Mouse (Mus musculus) heart, adult 11 months (tissue): Measurements from ENCODE around the gene AW822073.

ENCODE experiments used
- DNase-seq: peaks from one replicate; pipeline ENCODE4 v3.0.0; 2022

AW822073 gene

DNA sequence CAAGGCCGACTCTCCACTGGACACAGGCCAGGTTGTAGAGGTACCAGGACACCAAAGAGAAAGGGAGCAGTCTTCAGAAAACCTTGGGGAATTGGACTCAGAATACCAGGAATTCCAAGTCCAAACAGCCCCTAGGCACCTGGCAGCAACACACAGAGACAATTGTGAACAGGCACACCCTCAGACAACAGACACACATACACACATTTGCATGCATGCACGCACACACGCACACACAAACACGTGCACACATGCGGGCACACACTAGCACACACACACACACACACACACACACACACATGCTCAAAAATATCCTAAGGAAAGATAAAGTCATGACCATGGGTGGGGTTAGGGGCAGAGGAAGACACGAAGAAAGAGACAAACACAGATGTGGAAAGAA, 4.0 kb downstream of the AW822073 start:
- peak; percentile 95 for DNase-seq

DNA sequence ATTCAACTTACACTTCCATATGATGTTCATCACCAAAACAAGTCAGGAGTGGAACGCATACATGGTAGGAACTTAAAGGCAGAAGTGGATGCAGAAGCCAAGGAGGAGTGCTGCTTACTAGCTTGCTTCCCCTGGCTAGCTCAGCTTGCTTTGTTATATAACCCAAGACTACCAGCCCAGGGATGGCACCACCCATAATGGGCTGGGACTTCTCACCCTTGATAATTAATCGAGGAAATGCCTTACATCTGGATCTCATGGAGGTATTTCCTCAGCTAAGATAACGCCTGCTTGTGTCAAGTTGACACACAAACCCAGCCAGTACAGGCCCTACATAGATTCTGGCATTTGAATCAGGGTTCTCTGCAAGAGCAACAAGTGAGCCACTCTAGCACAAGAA, 7.4 kb downstream of the AW822073 start:
- peak; percentile 95 for DNase-seq

DNA sequence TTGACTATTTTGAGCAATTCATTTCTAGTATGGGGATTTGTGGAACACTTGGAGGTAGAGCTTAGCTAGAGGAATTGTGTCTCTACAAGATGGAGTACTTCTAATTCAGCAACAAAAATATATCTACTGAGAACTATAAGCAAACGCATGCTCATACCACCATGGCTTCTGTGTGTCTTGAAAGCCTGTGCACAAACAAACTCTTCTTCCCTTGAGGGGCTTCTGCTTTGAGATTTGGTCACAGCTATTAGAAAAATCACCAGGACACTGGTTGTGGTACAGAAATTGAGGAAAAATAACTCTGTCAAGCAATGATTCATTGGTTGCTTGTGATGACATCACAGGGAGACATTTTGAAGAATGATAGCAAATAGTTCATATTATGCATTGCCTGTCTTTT, 9.4 kb downstream of the AW822073 start:
- peak; percentile 82 for DNase-seq

DNA sequence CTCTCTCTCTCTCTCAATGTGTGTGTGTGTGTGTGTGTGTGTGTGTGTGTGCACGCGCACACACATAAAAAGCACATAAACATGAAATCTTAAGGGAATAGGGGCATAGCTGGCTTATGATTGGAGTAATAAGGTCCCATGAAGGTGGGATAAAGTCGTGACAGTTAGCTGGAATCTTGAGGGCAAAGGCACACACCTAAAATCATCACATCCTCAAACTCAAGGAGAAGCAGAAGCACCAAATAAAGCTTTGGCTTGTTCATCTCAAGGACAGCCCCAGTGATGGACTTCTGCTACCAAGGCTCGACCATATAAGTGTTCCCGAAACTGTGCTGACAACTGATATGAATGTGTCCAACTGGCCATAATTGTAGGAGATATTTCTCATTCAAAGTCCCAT, 9.8 kb downstream of the AW822073 start:
- peak; percentile 86 for DNase-seq

DNA sequence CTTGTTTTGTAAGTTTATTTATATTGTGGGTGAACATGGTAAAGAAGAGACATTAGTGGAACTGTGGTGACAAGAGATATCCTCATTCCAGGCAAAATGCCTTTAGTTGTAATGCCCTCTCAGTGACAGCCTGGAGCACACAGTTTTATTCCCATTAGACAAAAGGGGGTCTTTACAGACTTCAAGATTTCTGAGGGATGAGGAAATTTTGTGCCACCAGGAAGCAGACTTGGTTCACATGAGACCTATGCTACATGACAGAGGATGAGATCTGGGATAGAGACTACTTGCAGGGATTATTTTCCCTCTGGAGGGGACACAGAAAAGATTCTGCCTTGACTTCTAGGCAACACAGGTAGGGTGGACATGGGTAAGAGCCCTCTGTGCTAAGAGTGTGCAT, 10.2 kb downstream of the AW822073 start:
- peak; percentile 79 for DNase-seq

DNA sequence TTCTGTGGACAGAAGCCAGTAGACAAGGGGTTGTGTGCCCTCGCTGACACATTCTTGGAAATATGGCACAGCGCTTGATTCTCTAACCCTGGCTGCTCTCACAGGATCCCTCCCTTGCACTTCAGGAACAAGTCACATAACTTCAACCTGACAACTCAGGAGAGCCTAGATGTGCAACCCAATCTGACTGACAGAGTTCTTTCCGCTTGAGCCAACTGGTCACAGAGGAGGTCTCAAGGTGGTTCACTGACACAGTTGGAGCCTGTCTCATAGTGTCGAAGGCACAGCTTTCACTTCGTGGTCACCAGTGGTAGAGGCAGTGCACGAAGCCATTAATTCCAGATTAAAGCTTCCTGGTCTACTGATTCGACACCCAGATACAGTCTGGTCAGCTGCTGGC, 12.5 kb downstream of the AW822073 start:
- peak; percentile 93 for DNase-seq

DNA sequence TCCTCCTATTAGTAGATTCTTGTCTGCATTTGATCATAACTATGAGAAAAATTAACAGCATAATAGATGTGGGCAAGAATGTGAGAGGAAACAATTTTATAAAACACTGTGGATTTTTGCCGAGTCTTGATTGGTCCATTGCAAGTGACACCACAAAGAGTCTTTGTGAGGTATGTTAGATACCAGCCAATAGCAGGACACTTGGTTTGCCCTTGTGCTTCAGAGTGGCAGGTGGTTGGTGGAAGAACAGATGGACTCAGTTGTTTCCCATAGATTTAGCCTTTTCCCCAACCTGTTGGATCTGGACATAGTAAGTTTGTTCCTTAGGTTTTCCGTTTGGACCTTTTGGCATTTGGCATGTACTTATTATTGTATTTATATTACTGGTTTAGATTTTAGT, 13.5 kb downstream of the AW822073 start:
- peak; percentile 85 for DNase-seq

DNA sequence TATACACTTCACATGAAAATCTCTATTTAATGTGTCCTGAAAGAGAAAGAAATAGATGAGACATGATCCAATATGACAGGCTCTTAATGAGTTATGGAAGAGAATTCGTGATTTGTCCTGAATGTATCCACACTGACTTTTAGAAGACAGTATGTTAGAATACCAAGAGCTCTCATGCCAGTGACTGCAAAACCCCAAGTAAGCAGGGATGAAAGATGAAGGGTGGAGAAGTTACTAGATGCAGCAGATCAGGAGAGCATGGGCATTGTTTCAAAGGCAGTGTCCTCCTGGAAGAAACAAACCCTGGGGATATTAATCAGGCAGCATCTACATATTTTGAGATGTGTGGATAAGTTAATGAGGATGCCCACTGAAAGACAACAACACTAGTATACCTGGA, 14.2 kb downstream of the AW822073 start:
- peak; percentile 82 for DNase-seq

DNA sequence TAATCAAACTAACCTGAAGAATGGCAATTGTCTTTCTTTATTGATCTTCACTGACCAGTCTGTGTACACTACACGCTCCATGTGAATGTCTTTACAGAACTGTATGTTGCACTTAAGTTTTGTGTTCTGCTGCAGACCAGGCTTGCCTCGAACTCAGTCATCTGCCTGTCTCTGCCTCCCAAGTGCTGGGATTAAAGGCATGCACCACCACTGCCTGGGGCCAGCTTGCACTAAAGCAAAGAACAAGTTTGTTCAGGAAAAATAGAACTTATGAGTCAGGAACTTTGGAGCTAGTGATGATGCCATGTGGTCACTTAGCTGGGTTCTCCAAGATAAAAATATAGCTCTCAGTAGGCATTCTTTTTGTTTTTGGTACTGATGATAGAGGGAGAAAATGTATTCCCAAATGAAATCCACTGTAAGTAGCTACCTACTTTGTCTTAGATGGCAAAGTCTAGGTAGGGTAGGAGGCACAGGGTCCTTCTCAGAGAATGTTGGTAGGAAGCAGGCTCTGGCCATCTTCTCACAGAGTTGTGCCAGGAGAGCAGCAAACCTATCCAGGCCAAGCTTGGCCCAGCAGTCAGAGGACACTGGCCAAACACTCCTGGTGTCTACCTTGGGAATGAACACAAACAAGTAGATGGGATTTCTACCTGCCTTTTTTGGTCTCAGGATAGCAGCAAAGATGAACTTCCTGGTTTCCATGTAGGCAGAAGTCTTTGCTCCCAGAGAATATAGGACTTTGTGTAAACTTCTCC, 14.8 kb downstream of the AW822073 start:
- peak; percentile 90 for DNase-seq

DNA sequence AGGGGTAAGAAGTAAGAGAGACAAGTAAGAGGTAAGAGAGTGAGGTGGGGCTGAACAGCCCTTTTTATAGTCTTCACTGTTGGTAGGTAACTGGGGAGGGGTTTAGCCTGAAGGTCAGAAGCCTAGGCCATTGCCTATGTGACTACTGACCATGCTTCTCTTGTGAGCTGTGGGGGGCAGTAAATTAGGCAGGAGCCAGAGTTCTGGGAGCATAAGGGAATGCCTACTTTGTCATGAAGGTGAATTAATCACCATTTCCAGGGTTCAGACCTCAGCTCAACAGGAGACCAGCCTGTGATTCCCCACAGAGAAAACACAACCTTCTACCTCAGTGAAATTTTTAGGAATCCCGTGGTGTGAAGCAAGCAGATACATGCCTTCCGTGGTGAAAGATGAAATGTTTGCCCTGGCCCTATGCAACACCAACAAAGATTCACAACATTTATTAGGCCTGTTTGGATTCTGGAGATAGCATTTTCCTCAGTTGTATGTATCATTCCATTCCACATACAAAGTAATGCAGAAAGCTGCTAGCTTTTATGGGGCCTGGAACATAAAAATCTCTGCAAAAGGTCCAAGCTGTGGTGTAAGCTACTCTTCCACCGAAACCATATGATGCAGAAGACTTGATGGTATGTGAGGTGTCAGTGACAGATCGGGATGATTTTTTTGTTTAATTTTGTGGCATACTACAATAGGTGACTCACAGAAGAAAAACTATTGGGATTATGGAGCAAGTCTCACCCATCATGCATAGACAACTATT, 17.9 kb downstream of the AW822073 start:
- peak; percentile 83 for DNase-seq

DNA sequence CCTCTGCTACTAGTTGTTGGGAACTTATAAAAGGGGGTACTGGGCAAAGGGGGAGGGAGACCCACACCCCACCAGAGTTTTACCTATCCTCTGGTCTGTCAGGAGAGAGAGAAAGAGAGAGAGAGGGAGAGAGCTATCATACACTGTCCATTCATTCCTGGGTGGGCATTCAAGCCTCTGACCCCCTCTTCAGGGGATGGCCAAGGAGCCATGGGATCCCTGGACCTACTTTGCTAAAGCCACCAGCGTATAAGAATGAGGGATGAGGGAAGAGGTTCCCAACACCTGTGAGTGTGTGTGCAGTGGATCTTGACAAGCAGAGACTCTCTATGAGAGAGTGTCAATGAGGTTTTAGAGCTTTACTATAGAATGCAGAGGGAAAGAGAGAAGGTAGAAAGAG, 18.7 kb downstream of the AW822073 start:
- DNase-seq: peak; percentile 90
